In genomic region chr2:145720157-145720556, GRCm38 (mm10) we compare ENCODE assay signal across 26 mouse cellular contexts.
"Had no signal": no experiment of that assay in that cellular context is flagged by ENCODE, and none has a peak within 500 bp of the region (broad histone marks: within the 10 kb centered on the region; RNA-seq: fewer than 3 reads in every experiment).

No protein-coding gene starts in this region.

- H3K9ac ChIP-seq: heart, embryonic 13.5 days; heart, embryonic 15.5 days; hindbrain, embryonic 13.5 days; hindbrain, embryonic 15.5 days; kidney, embryonic 15.5 days; limb, embryonic 12.5 days; liver, embryonic 13.5 days had no signal

- DNase-seq: gastrocnemius, adult 2 months; gastrocnemius, postnatal 10 days; gastrocnemius, postnatal 25 days; heart, adult 2 months; heart, postnatal 4 days; kidney, adult 11 months; kidney, adult 2 months; kidney, adult 9 months; kidney, postnatal 14 days; kidney, postnatal 36 days; layer of hippocampus, adult 9-11 months; liver; liver, embryonic 13.5 days had no signal

- H3K36me3 ChIP-seq: heart, embryonic 15.5 days; hindbrain, embryonic 15.5 days; limb, embryonic 10.5 days; limb, embryonic 12.5 days; liver, embryonic 13.5 days had no signal

- H3K9me3 ChIP-seq: heart, embryonic 13.5 days; heart, embryonic 15.5 days; hindbrain, embryonic 13.5 days; hindbrain, embryonic 15.5 days; kidney, embryonic 15.5 days; limb, embryonic 10.5 days; limb, embryonic 12.5 days; liver, embryonic 13.5 days had no signal

- H3K4me3 ChIP-seq: gastrocnemius, adult 2 months; heart, adult 2 months; heart, embryonic 13.5 days; heart, embryonic 15.5 days; hindbrain, embryonic 13.5 days; hindbrain, embryonic 15.5 days; kidney, embryonic 15.5 days; left cerebral cortex, adult 2 months; limb, embryonic 10.5 days; limb, embryonic 12.5 days; liver, embryonic 13.5 days had no signal

- H3K4me2 ChIP-seq: heart, embryonic 11.5 days; heart, embryonic 13.5 days; heart, embryonic 15.5 days; hindbrain, embryonic 13.5 days; hindbrain, embryonic 15.5 days; kidney, embryonic 15.5 days; limb, embryonic 12.5 days; liver, embryonic 11.5 days; liver, embryonic 13.5 days had no signal

- H3K4me1 ChIP-seq: heart, embryonic 15.5 days; hindbrain, embryonic 13.5 days; hindbrain, embryonic 15.5 days; limb, embryonic 12.5 days; liver, embryonic 13.5 days had no signal

- H3K27ac ChIP-seq: gastrocnemius, adult 2 months; heart, adult 2 months; heart, embryonic 13.5 days; heart, embryonic 15.5 days; hindbrain, embryonic 13.5 days; hindbrain, embryonic 15.5 days; hindbrain, postnatal 0 days; kidney, embryonic 15.5 days; kidney, postnatal 0 days; left cerebral cortex, adult 2 months; limb, embryonic 10.5 days; limb, embryonic 12.5 days; liver, embryonic 13.5 days had no signal

- H3K27me3 ChIP-seq: heart, embryonic 13.5 days; heart, embryonic 15.5 days; hindbrain, embryonic 13.5 days; hindbrain, embryonic 15.5 days; kidney, embryonic 15.5 days; limb, embryonic 12.5 days; liver, embryonic 13.5 days had no signal

- ATAC-seq: hindbrain, postnatal 0 days; intestine, embryonic 16.5 days had no signal
